Mouse (Mus musculus) neural tube, embryonic 12.5 days (tissue): ENCODE data around the gene Dnlz. TPM values are rescaled to one million over a fixed set of nuclear protein-coding genes. Genes with fewer than 3 reads are reported as not detected.

ENCODE experiments used
- ATAC-seq: fragments of 200-750 bp; cut with Nextera tagmentation; 2 replicates; pipeline ENCODE4 v1.8.0; 2017; ENCODE audit warnings: low read depth, mild to moderate bottlenecking, moderate TSS enrichment, moderate library complexity; ENCODE audit not compliant: low FRiP score
- H3K27ac ChIP-seq: fragments of 300-500 bp; sonication (generic); 2 replicates; pipeline ENCODE4 v1.5.1; 2016
- H3K27me3 ChIP-seq: fragments of 300-500 bp; sonication (generic); replicated peaks from 2 replicates; pipeline ENCODE4 v1.6.1; 2016; ENCODE audit warnings: mild to moderate bottlenecking
- H3K36me3 ChIP-seq: fragments of 300-500 bp; sonication (generic); 2 replicates; pipeline ENCODE4 v1.6.1; 2016; ENCODE audit warnings: mild to moderate bottlenecking
- H3K4me1 ChIP-seq: fragments of 300-500 bp; sonication (generic); 2 replicates; pipeline ENCODE4 v1.6.1; 2016
- H3K4me2 ChIP-seq: fragments of 300-500 bp; sonication (generic); replicated peaks from 2 replicates; pipeline ENCODE4 v1.6.1; 2016; ENCODE audit warnings: mild to moderate bottlenecking
- H3K4me3 ChIP-seq: fragments of 300-500 bp; sonication (generic); 2 replicates; pipeline ENCODE4 v1.5.1; 2016
- H3K9ac ChIP-seq: fragments of 300-500 bp; sonication (generic); 2 replicates; pipeline ENCODE4 v1.6.1; 2016; ENCODE audit warnings: mild to moderate bottlenecking
- H3K9me3 ChIP-seq: fragments of 300-500 bp; sonication (generic); 2 replicates; pipeline ENCODE4 v1.6.1; 2016; ENCODE audit warnings: mild to moderate bottlenecking
- WGBS: fragments of 180-500 bp; shearing (Covaris S2); methylation state at CpG from one replicate; pipeline ENCODE4 v1.1.7; 2016; 5-methylcytosine and 5-hydroxymethylcytosine counted together
- polyA plus RNA-seq: library from polyadenylated mRNA; unstranded; fragments of >200 nt; fragmentation: Nextera tagmentation; extraction: Ambion mirVana; gene quantifications from 2 replicates; pipeline ENCODE4 v1.2.1, GENCODE M21; 2016

Gene Dnlz
- polyA plus RNA-seq, 1 experiment from 2014 or later: 36.1 TPM

DNA sequence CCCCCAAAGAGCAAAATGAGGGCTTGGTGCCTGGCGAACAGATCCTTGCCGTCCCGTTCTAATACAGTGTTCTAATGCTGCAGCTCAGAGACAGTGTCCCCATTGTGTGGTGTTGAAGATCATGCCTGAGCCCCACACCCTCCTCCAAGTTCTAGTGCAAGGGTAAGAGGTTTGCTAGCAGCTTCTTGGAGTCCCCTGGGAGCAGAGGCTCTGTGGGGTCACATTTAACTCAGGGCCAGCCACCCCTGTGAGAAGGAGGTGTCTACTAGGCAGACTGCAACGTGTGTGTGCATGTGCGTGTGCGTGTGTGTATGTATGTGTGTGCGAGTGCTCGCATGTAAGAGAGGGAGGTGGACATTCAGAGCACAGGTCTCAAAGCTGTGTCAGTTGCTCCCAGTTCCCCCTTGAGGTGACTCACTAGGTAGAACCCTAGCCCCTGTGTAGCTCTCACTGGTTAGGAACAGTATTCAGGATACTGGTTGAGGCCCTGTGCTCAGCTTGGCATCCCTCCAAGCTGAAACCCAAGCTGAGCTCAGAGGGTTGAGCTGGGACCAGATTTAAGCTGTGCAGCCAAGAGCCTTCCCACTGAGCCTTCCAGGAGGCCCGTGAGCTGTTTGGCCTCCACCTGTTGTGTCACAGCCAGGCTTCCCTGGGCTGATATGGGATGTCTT lies 35.2 kb downstream of the Dnlz start:
- no peak for ATAC-seq
- Histone ChIP-seq H3K4me2 (peak overlapping the region; percentile 95), H3K4me1 (peaks cover 60% of the 10 kb centered on the region), H3K27ac (no peak overlapping the region), H3K4me3 (peak overlapping the region; percentile 91), H3K27me3 (no peaks in the 10 kb centered on the region), H3K9ac (peak overlapping the region; percentile 94), H3K9me3 (no peaks in the 10 kb centered on the region), H3K36me3 (peaks cover 6% of the 10 kb centered on the region; the same call in 1 of the 2 replicates)
- WGBS: 63% methylated on average over 9 of the region's 9 CpGs

DNA sequence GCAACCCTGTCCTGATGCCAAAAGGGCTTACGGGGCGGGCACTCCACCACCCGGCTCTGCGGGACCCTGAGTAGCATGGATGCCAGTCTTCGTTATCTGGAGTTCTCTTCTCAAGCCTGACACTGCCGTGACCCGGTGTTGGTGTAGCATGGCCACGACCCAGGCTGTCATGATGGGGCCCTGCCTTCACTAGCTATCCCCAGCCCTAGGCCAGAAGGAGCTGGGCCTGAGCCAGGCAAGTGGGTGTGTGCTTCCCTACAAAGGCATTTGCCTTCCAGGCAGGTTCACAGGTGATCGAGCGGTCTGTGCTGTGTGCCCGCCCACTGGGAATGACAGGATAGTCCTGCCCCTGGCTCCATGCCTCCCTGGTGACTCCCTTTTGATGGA lies 36.0 kb downstream of the Dnlz start:
- H3K4me2 ChIP-seq: peak overlapping the region; percentile 95
- H3K27me3 ChIP-seq: no peaks in the 10 kb centered on the region
- peak overlapping the region; percentile 94 for H3K9ac ChIP-seq
- H3K27ac ChIP-seq: peak overlapping the region; percentile 93
- peak; percentile 38 for ATAC-seq
- peak overlapping the region; percentile 91 for H3K4me3 ChIP-seq
- 1% methylated on average over 11 of the region's 11 CpGs for WGBS
- peaks cover 60% of the 10 kb centered on the region for H3K4me1 ChIP-seq
- H3K36me3 ChIP-seq: peaks cover 5% of the 10 kb centered on the region; the same call in 1 of the 2 replicates
- no peaks in the 10 kb centered on the region for H3K9me3 ChIP-seq

DNA sequence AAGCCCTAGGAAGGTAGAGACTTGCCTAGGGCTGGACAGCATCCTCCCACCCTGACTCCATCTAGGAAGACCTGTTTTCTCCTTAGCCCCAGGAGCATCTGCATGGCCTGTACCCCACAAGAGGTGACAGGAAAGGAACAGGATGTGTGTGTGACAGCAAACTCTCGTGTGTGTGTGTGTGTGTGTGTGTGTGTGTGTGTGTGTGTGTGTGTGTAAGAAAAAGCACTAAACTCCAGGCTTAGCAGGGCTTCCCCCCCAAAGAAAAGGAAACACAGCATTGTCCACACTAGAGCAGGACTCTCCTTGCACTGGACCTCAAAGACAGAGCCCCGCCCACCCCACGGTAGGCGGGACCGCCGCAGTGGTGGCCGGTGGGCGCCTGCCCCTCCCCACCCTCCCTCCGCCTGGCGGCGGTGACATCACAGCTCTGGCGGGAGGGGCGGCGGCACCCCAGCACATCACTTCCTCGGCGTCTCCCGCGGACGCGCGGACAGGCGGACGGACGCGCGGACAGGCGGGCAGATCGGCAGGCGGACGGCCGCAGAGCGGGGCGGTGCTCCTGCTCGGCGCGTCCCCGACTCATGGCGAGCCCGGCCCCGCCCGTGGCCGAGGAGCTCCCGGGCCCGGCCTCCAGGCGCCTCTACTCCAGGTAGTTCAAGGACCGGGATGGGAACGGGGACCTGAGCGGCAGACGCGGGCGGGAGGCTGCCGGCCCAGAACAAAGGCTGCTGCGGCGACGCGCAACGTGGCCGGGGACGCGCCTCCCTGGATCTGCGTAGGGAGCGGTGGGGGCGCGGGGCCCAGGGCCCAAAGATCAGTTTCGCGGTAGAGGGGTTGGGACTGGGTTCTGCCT lies 36.6 kb downstream of the Dnlz start, which contains the start of gene Gpsm1:
Gene Gpsm1, plus strand, starts transcription at position 444 of the 853 bp plus-strand sequence.
- H3K4me1 ChIP-seq: peaks cover 58% of the 10 kb centered on the region
- WGBS: 1% methylated on average over 64 of the region's 66 CpGs
- no peaks in the 10 kb centered on the region for H3K9me3 ChIP-seq
- peak within 1 kb of the TSS; percentile 94 for H3K9ac ChIP-seq
- peak within 1 kb of the TSS; percentile 91 for H3K4me3 ChIP-seq
- no peaks in the 10 kb centered on the region for H3K36me3 ChIP-seq
- no peaks in the 10 kb centered on the region for H3K27me3 ChIP-seq
- peak; percentile 90 for ATAC-seq
- peak within 1 kb of the TSS; percentile 93 for H3K27ac ChIP-seq
- peak within 1 kb of the TSS; percentile 95 for H3K4me2 ChIP-seq

DNA sequence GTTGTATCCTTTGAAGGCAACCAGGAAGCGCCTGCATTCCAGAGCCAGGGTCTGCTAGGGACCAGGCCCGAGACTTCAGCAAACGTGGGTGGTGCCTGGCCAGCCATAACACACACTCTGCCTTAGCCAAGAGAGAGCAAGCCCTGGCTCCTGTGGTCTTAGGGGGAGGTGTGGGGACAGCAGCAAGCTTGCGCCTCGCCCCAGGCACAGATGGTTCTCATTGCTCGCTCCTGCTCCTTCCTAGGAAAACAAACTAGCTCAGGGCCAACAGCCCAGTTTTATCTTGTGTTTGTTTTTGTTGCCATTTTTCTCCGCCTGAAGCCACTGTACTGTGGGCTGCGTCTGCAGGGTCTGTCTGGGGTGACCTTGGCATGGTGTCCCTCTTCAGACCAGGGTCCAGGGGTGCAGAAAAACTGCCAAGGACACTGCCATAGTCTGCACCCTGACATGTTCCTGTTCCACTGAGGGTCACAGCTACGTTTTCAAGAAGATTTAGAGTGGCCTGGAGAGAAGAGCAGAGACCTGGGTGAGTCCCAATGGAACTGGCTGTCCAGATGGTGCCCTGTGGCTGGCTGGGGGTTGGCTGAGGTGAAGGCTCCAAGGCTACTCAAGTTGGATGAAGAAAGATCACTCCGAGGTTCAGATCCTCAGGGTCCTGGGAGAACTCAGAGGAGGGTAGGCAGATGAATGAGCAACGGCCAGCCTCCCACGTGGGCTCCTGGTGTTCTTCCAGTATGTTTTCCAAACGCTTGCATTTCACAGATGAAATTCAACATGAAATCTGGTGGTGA lies 37.4 kb downstream of the Dnlz start:
- Histone ChIP-seq H3K9ac (peak overlapping the region; percentile 94; the same call in 1 of the 2 replicates), H3K36me3 (no peaks in the 10 kb centered on the region), H3K27ac (peak overlapping the region; percentile 67), H3K4me2 (peak overlapping the region; percentile 95), H3K27me3 (no peaks in the 10 kb centered on the region), H3K9me3 (no peaks in the 10 kb centered on the region), H3K4me3 (peak overlapping the region; percentile 91; the same call in 1 of the 2 replicates), H3K4me1 (peaks cover 53% of the 10 kb centered on the region)
- WGBS: 59% methylated on average over 13 of the region's 13 CpGs
- ATAC-seq: no peak

DNA sequence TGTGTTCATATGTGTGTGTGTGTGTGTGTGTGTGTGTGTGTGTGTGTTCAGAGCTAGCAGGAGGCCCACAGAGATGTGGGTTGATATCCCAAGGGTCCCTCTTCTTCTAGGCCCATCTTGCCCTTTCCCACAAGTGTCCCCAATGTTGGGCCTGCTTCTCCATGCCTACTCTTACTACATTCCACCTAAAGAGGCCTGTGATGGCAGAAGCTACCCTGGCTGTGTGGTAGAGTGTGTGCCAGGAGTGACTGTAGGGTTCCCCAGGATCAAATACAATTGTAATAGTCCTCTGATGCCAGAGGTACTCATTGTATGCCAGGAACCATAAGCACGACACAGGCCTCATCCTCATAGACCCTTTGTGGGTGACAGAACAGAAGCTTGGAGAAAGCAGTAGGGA lies 38.5 kb downstream of the Dnlz start:
- Histone ChIP-seq H3K4me2 (no peak overlapping the region), H3K27me3 (no peaks in the 10 kb centered on the region), H3K9me3 (no peaks in the 10 kb centered on the region), H3K9ac (no peak overlapping the region), H3K4me3 (no peak overlapping the region), H3K27ac (no peak overlapping the region), H3K4me1 (peaks cover 42% of the 10 kb centered on the region), H3K36me3 (no peaks in the 10 kb centered on the region)
- WGBS: 81% methylated on average over 1 of the region's 1 CpGs
- no peak for ATAC-seq

DNA sequence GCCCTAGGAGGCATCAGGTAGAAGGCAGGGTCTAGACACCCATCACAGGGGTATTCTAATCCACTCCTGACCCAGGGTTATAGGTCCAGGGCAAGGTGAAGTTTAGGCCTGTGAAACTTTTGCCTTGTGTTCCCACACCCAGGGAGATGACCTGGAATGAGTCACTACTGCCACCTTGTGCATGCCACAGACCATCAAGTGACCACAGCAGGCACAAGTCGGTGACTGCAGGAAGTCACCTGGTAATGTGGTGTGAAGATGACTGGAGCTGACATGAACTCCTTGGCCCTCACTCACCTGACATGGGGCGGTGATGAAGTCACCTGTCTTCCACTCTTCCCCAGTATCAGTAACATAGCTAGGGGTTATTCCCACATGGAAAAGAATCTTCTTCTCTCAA lies 39.1 kb downstream of the Dnlz start:
- Histone ChIP-seq H3K4me2 (no peak overlapping the region), H3K27ac (no peak overlapping the region), H3K36me3 (no peaks in the 10 kb centered on the region), H3K27me3 (no peaks in the 10 kb centered on the region), H3K9ac (no peak overlapping the region), H3K4me1 (peaks cover 37% of the 10 kb centered on the region), H3K4me3 (no peak overlapping the region), H3K9me3 (no peaks in the 10 kb centered on the region)
- 70% methylated on average over 2 of the region's 2 CpGs for WGBS
- ATAC-seq: no peak

DNA sequence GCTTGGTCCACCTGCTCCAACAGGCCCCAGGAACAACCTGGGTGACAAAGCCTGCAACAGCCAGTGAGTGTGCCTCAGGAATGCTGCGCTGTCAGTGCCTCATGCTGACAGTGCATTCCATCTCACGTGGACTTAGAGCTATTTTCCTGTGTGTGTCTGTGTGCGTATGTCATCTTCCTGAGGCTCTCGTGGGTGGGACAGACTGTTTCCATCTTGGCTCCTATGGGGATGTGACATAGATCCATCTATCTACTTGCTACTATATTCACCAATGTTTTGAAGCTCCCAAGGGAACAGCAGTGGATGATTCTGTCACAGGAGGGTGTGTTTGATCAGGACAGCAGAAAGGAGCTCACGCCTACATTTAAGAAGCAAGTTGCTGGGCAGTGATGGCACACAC lies 40.0 kb downstream of the Dnlz start:
- Histone ChIP-seq H3K4me1 (peaks cover 28% of the 10 kb centered on the region), H3K36me3 (no peaks in the 10 kb centered on the region), H3K9me3 (no peaks in the 10 kb centered on the region), H3K9ac (no peak overlapping the region), H3K27me3 (no peaks in the 10 kb centered on the region), H3K4me3 (no peak overlapping the region), H3K27ac (no peak overlapping the region), H3K4me2 (no peak overlapping the region)
- WGBS: 75% methylated on average over 5 of the region's 5 CpGs
- ATAC-seq: no peak

DNA sequence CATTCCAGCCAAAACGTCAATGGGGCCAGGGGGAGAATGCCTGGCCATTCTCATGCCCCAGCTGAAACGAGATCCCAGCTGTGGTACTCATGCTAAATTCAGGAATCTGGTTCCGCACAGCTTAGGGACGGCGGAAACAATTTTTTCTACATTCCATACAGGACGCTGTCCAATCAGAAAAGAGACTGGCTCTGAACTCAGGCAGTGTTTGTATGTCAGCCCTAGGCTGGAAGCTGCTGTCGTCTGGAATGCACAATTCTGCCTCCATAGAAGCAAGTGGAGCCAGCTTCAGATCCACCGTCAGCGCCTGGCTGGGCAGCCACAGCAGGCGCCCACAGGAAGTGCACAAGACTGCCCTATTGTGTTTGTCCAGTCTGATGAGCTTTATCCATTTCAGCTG lies 42.2 kb downstream of the Dnlz start:
- peak overlapping the region; percentile 24; the same call in 1 of the 2 replicates for H3K4me2 ChIP-seq
- no peaks in the 10 kb centered on the region for H3K9me3 ChIP-seq
- ATAC-seq: no peak
- H3K27ac ChIP-seq: no peak overlapping the region; the same call in 1 of the 2 replicates
- no peaks in the 10 kb centered on the region for H3K36me3 ChIP-seq
- WGBS: 28% methylated on average over 10 of the region's 10 CpGs
- peaks cover 13% of the 10 kb centered on the region for H3K4me1 ChIP-seq
- no peak overlapping the region for H3K4me3 ChIP-seq
- H3K9ac ChIP-seq: no peak overlapping the region
- no peaks in the 10 kb centered on the region for H3K27me3 ChIP-seq

DNA sequence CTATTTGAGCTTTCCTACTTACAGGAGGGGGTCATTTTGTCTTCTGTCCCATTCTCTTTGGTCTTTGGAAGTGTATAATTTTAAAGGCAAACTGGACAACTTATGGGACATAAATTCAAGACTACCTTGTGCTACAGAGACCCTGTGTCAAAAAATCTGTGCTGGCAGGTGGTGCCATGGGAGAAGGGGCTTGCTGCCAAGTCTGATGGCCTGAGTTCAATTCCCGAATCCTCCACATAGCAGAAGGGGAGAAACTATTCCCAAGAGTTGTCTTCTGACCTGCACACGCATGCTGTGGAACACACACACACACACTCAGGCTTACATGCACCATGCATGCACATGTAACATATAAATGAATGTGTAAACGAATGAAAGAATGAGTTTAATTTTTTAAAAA lies 45.2 kb downstream of the Dnlz start:
- no peak overlapping the region for H3K9ac ChIP-seq
- H3K4me1 ChIP-seq: peaks cover 4% of the 10 kb centered on the region; the same call in 1 of the 2 replicates
- no peak for ATAC-seq
- WGBS: 93% methylated on average over 3 of the region's 3 CpGs
- no peaks in the 10 kb centered on the region for H3K27me3 ChIP-seq
- H3K4me2 ChIP-seq: no peak overlapping the region
- H3K27ac ChIP-seq: no peak overlapping the region
- no peaks in the 10 kb centered on the region for H3K36me3 ChIP-seq
- H3K4me3 ChIP-seq: no peak overlapping the region
- H3K9me3 ChIP-seq: no peaks in the 10 kb centered on the region

DNA sequence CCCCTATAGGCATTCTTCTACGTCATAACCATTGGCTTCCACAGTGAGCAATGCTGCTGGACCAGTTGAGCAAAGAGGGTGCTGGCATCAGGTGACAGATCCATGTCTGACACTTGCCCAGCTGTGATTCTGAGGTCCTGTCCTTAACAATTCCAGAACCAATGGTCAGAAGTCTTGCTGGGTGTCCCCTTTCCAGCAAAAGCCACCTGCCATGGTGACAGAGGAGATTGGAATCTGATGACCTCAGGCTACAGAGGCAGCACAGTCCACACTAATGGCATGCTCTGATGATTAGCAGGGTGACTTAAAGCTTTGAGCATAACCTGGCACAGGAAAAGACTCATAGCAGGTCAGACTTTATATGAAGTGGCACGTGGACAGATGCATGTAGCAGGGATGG lies 46.4 kb downstream of the Dnlz start:
- no peak overlapping the region for H3K4me2 ChIP-seq
- no peak for ATAC-seq
- H3K9me3 ChIP-seq: no peaks in the 10 kb centered on the region
- H3K9ac ChIP-seq: no peak overlapping the region
- peaks cover 5% of the 10 kb centered on the region; the same call in 1 of the 2 replicates for H3K4me1 ChIP-seq
- H3K4me3 ChIP-seq: no peak overlapping the region
- WGBS: 79% methylated on average over 2 of the region's 2 CpGs
- H3K36me3 ChIP-seq: no peaks in the 10 kb centered on the region
- no peaks in the 10 kb centered on the region for H3K27me3 ChIP-seq
- H3K27ac ChIP-seq: no peak overlapping the region

DNA sequence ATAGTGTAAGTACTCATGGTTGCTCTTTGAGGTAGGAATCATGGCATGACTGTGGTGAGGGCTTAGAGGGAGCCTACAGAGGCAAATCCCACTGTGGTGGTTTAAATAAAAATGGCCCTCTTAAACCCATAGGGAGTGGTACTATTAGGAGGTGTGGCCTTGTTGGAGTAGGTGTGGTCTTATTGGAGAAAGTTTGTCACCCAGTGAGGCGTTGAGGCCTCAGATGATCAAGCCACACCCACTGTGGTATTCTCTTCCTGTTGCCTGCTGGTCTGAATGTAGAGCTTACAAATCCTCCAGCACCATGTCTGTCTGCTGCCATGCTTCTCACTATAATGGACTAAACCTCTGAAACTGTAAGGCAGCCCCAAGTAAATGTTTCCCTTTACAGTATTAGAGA lies 47.2 kb downstream of the Dnlz start:
- H3K4me2 ChIP-seq: no peak overlapping the region

DNA sequence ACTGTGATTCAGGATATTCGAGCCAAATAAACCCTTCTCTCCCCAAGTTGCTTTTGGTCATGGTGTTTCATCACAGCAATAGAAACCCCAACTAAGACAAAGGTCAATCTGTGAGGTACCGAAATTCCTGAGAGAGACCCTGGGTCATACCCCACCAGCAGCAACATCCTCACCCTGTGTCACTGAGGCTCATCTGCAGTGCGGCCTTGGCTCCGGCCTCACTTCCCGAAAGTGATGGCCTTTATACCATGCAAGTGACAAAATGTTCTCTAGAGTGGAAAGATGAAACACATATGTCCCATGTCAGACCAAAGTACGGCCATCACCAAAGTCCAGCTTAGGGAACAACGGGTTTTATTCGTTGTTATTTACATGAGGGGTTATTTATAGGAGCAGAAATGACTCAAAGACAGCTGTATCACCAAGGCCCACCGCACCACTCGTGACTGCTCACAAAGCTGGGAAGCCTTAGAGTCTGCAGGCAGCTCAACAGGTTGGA lies 49.9 kb downstream of the Dnlz start:
- no peaks in the 10 kb centered on the region for H3K36me3 ChIP-seq
- no peak for ATAC-seq
- H3K4me2 ChIP-seq: no peak overlapping the region
- no peak overlapping the region for H3K27ac ChIP-seq
- no peak overlapping the region for H3K4me3 ChIP-seq
- H3K27me3 ChIP-seq: no peaks in the 10 kb centered on the region
- H3K4me1 ChIP-seq: peaks cover 34% of the 10 kb centered on the region
- H3K9me3 ChIP-seq: no peaks in the 10 kb centered on the region
- no peak overlapping the region for H3K9ac ChIP-seq
- 87% methylated on average over 10 of the region's 10 CpGs for WGBS

More for the DNA sequence above, 47.2 kb downstream of the Dnlz start:
- Histone ChIP-seq H3K4me1 (peaks cover 11% of the 10 kb centered on the region), H3K9ac (no peak overlapping the region), H3K36me3 (no peaks in the 10 kb centered on the region), H3K27me3 (no peaks in the 10 kb centered on the region), H3K27ac (no peak overlapping the region), H3K4me3 (no peak overlapping the region), H3K9me3 (no peaks in the 10 kb centered on the region)
- 60% methylated on average over 1 of the region's 1 CpGs for WGBS
- no peak for ATAC-seq
